Mouse (Mus musculus): ENCODE data around the gene Zfp60.

GRCm38 (mm10) chr7:27731946-27732345, 757 bp downstream of the Zfp60 start:
- TF ChIP-seq CTCF (IDR thresholded peaks at IDR 0.05; ENCODE audit: low read depth, low read length) (no peak), EP300 (IDR thresholded peaks at IDR 0.05; ENCODE audit: insufficient read depth, low read depth, low read length) (no peak)

Measured in ES-Bruce4 (cell line).